Mouse (Mus musculus): Measurements from ENCODE around the gene Zcchc2.

The Zcchc2 gene

GRCm38 (mm10) chr1:106036861-106037599, 46.8 kb downstream of the Zcchc2 start:
- no peak for DNase-seq (ENCODE audit: low read depth, low spot score)

GRCm38 (mm10) chr1:106039326-106039725, 49.1 kb downstream of the Zcchc2 start:
- DNase-seq (ENCODE audit: low read depth, low spot score), result no peak

- DNase-seq (ENCODE audit: low read depth, low spot score), result no peak
These were observed 50.1 kb downstream of the Zcchc2 start for GRCm38 (mm10) chr1:106040271-106040670.

- no peak for DNase-seq (ENCODE audit: low read depth, low spot score)
These were observed 52.0 kb downstream of the Zcchc2 start for GRCm38 (mm10) chr1:106042221-106042620.

- DNase-seq (ENCODE audit: low read depth, low spot score), result peak; percentile 41
These were observed 53.0 kb downstream of the Zcchc2 start for GRCm38 (mm10) chr1:106043053-106043820.

GRCm38 (mm10) chr1:106049036-106049435, 58.8 kb downstream of the Zcchc2 start:
- no peak for DNase-seq (ENCODE audit: low read depth, low spot score)

GRCm38 (mm10) chr1:106054978-106055377, 64.8 kb downstream of the Zcchc2 start:
- DNase-seq (ENCODE audit: low read depth, low spot score), result no peak

GRCm38 (mm10) chr1:106058355-106058754, 68.1 kb downstream of the Zcchc2 start:
- no peak for DNase-seq (ENCODE audit: low read depth, low spot score)

GRCm38 (mm10) chr1:106059516-106060277, 69.5 kb downstream of the Zcchc2 start:
- DNase-seq (ENCODE audit: low read depth, low spot score), result no peak

- DNase-seq (ENCODE audit: low read depth, low spot score), result no peak
These were observed 71.1 kb downstream of the Zcchc2 start for GRCm38 (mm10) chr1:106061185-106061910.

GRCm38 (mm10) chr1:106062891-106063590, 72.8 kb downstream of the Zcchc2 start:
- DNase-seq (ENCODE audit: low read depth, low spot score), result no peak

- DNase-seq (ENCODE audit: low read depth, low spot score), result no peak
These were observed 73.5 kb downstream of the Zcchc2 start for GRCm38 (mm10) chr1:106063591-106064170.

GRCm38 (mm10) chr1:106064291-106064690, 74.1 kb downstream of the Zcchc2 start:
- no peak for DNase-seq (ENCODE audit: low read depth, low spot score)

- no peak for DNase-seq (ENCODE audit: low read depth, low spot score)
These were observed 74.5 kb downstream of the Zcchc2 start for GRCm38 (mm10) chr1:106064711-106065110.

GRCm38 (mm10) chr1:106065679-106066078, 75.5 kb downstream of the Zcchc2 start:
- no peak for DNase-seq (ENCODE audit: low read depth, low spot score)

GRCm38 (mm10) chr1:106067306-106067705, 77.1 kb downstream of the Zcchc2 start:
- DNase-seq (ENCODE audit: low read depth, low spot score), result no peak

GRCm38 (mm10) chr1:106069867-106070543, 79.8 kb downstream of the Zcchc2 start:
- DNase-seq (ENCODE audit: low read depth, low spot score), result no peak

GRCm38 (mm10) chr1:106070814-106071213, 80.6 kb downstream of the Zcchc2 start:
- no peak for DNase-seq (ENCODE audit: low read depth, low spot score)

- peak; percentile 58 for DNase-seq (ENCODE audit: low read depth, low spot score)
These were observed 81.2 kb downstream of the Zcchc2 start for GRCm38 (mm10) chr1:106071237-106072070.

Data from telencephalon, adult 2 months (tissue).